Mouse (Mus musculus) cerebellum, adult 2 months (tissue): ENCODE data around the gene Slc6a2.

Experiments used
- CTCF ChIP-seq: fragments of 200-500 bp; IDR thresholded peaks from 2 replicates; pipeline ENCODE4 v1.5.1; 2011; ENCODE audit warnings: low read depth, mild to moderate bottlenecking, control low read depth, low read length, moderate library complexity, borderline replicate concordance; ENCODE audit not compliant: insufficient read depth
- POLR2A ChIP-seq: fragments of 200-500 bp; IDR thresholded peaks from 2 replicates; pipeline ENCODE4 v1.6.1; 2011; ENCODE audit warnings: low read length, control low read depth, borderline replicate concordance; ENCODE audit not compliant: insufficient read depth

GRCm38 (mm10) chr8:92998600-92998999 lies 38.7 kb downstream of the Slc6a2 start:
- TF ChIP-seq CTCF (peak; percentile 9; the same call in 1 of the 2 replicates), POLR2A (no peak)
